Mouse (Mus musculus) forebrain, postnatal 0 days (tissue): ENCODE results near the gene Rpl23a. TPM values are rescaled to one million over a fixed set of nuclear protein-coding genes. Genes with fewer than 3 reads are reported as not detected.

Experiments used
- ATAC-seq: fragments of 200-750 bp; cut with Nextera tagmentation; 2 replicates; pipeline ENCODE4 v1.8.0; 2017; ENCODE audit warnings: mild to moderate bottlenecking, moderate library complexity
- DNase-seq: peaks from one replicate; pipeline ENCODE4 v3.0.0-alpha.2; 2015
- H3K27ac ChIP-seq: fragments of 300-500 bp; sonication (generic); 2 replicates; pipeline ENCODE4 v1.5.1; 2014; ENCODE audit warnings: low read depth, mild to moderate bottlenecking, antibody characterized with exemption, low read length, moderate library complexity, mixed read lengths
- H3K27me3 ChIP-seq: fragments of 300-500 bp; sonication (generic); 2 replicates; pipeline ENCODE4 v1.6.1; 2014; ENCODE audit warnings: mild to moderate bottlenecking, low read length, mixed read lengths; ENCODE audit not compliant: insufficient read depth
- H3K36me3 ChIP-seq: fragments of 300-500 bp; sonication (generic); 2 replicates; pipeline ENCODE4 v1.6.1; 2014; ENCODE audit warnings: mild to moderate bottlenecking, moderate library complexity; ENCODE audit not compliant: insufficient read depth
- H3K4me1 ChIP-seq: fragments of 300-500 bp; sonication (generic); 2 replicates; pipeline ENCODE4 v1.6.1; 2014; ENCODE audit warnings: antibody characterized with exemption; ENCODE audit not compliant: insufficient read depth
- H3K4me2 ChIP-seq: fragments of 300-500 bp; sonication (generic); 2 replicates; pipeline ENCODE4 v1.6.1; 2014; ENCODE audit warnings: low read depth, mild to moderate bottlenecking, moderate library complexity
- H3K4me3 ChIP-seq: fragments of 300-500 bp; sonication (generic); 2 replicates; pipeline ENCODE4 v1.5.1; 2014; ENCODE audit warnings: low read depth, low read length, mixed read lengths
- H3K9ac ChIP-seq: fragments of 300-500 bp; sonication (generic); 2 replicates; pipeline ENCODE4 v1.6.1; 2014; ENCODE audit warnings: mild to moderate bottlenecking
- H3K9me3 ChIP-seq: fragments of 300-500 bp; sonication (generic); 2 replicates; pipeline ENCODE4 v1.6.1; 2016; ENCODE audit warnings: low read length
- CTCF ChIP-seq: sonication (generic); IDR thresholded peaks from 2 replicates; pipeline ENCODE4 v1.5.1; 2016; ENCODE audit warnings: antibody characterized with exemption, control low read depth, low read depth
- WGBS: fragments of 180-500 bp; shearing (Covaris S2); extraction: QIAGEN DNeasy Blood & Tissue Kit; methylation state at CpG from one replicate; pipeline ENCODE4 v1.1.7; 2014; 5-methylcytosine and 5-hydroxymethylcytosine counted together
- polyA plus RNA-seq: library from polyadenylated mRNA; unstranded; fragments of >200 nt; fragmentation: Nextera tagmentation; extraction: Ambion mirVana; gene quantifications from 2 replicates; pipeline ENCODE4 v1.2.1, GENCODE M21; 2015
- total RNA-seq: library from RNA; depleted of rRNA; stranded (reverse); fragments of >200 nt; gene quantifications from 2 replicates; pipeline ENCODE4 v1.2.3, GENCODE M21; 2014

Rpl23a gene
- total and polyA plus RNA-seq, 2 experiments from 2014 or later, result 772 to 938 TPM

- DNase-seq, result no peak
- WGBS, result 87% methylated on average over 19 of the region's 19 CpGs
- ATAC-seq, result no peak
- H3K4me1 ChIP-seq, result peaks cover 8% of the 10 kb centered on the region; the same call in 1 of the 2 replicates
- H3K27ac ChIP-seq, result no peak overlapping the region
- no peaks in the 10 kb centered on the region for H3K36me3 ChIP-seq
- no peak overlapping the region for H3K4me2 ChIP-seq
- no peak overlapping the region for H3K4me3 ChIP-seq
- H3K27me3 ChIP-seq, result no peaks in the 10 kb centered on the region
- no peaks in the 10 kb centered on the region for H3K9me3 ChIP-seq
- H3K9ac ChIP-seq, result no peak overlapping the region
- no peak for TF ChIP-seq CTCF
These were observed 10.5 kb downstream of the Rpl23a start for GRCm38 (mm10) chr11:78172748-78173383.

DNA sequence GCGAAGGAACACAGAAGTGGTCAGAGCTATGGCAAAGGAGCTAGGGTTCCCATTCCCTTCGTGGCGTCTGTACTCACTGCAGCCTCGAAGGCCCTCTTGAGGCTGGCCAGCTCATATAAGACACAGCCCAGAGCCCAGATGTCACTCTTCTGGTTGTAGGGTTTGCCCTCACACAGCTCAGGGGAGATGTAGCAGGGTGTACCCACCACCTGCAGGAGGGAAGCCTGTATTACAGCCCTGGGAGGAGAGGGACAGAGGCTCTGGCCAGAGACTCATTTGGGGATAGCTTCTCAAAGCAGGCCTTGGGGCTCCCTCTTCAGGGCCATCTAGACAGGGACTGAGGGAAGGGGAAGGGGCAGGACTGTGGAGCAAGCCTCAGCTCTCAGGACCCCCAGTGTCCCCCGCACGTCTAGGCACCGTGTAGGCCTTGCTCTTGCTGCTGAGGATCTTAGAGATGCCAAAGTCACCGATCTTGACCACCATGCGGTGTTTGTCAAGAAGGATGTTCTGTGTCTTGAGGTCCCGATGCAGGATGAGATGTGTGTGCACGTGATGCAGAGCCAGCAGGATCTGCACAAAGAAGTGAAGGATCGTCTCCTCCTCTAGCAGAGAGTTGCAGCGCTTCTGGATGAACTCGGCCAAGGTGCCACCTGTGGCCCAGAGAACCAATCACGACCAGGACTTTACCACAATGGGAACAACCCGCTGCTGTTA lies 11.2 kb downstream of the Rpl23a start:
- Histone ChIP-seq H3K27me3 (no peaks in the 10 kb centered on the region), H3K4me3 (no peak overlapping the region), H3K4me2 (no peak overlapping the region), H3K4me1 (peaks cover 5% of the 10 kb centered on the region; the same call in 1 of the 2 replicates), H3K36me3 (no peaks in the 10 kb centered on the region), H3K9me3 (no peaks in the 10 kb centered on the region), H3K9ac (no peak overlapping the region), H3K27ac (no peak overlapping the region)
- TF ChIP-seq CTCF, result peak; percentile 49
- no peak for DNase-seq
- ATAC-seq, result peak; percentile 22; the same call in 1 of the 2 replicates
- 83% methylated on average over 16 of the region's 16 CpGs for WGBS

- no peak overlapping the region for H3K4me3 ChIP-seq
- H3K27ac ChIP-seq, result no peak overlapping the region
- no peak overlapping the region for H3K9ac ChIP-seq
- H3K27me3 ChIP-seq, result no peaks in the 10 kb centered on the region
- WGBS, result 72% methylated on average over 4 of the region's 4 CpGs
- H3K4me1 ChIP-seq, result no peaks in the 10 kb centered on the region; the same call in 1 of the 2 replicates
- H3K9me3 ChIP-seq, result no peaks in the 10 kb centered on the region
- no peak for DNase-seq
- ATAC-seq, result no peak
- peak; percentile 20 for TF ChIP-seq CTCF
- no peak overlapping the region for H3K4me2 ChIP-seq
- H3K36me3 ChIP-seq, result no peaks in the 10 kb centered on the region
These were observed 12.1 kb downstream of the Rpl23a start for GRCm38 (mm10) chr11:78171328-78171727.

- no peaks in the 10 kb centered on the region for H3K9me3 ChIP-seq
- no peaks in the 10 kb centered on the region for H3K36me3 ChIP-seq
- ATAC-seq (no peak), DNase-seq (no peak)
- TF ChIP-seq CTCF, result no peak
- no peak overlapping the region for H3K4me2 ChIP-seq
- 95% methylated on average over 15 of the region's 15 CpGs for WGBS
- H3K27ac ChIP-seq, result no peak overlapping the region
- H3K4me3 ChIP-seq, result no peak overlapping the region
- peaks cover 6% of the 10 kb centered on the region for H3K4me1 ChIP-seq
- no peak overlapping the region for H3K9ac ChIP-seq
- no peaks in the 10 kb centered on the region for H3K27me3 ChIP-seq
These were observed 13.1 kb downstream of the Rpl23a start for GRCm38 (mm10) chr11:78170306-78170705.

DNA sequence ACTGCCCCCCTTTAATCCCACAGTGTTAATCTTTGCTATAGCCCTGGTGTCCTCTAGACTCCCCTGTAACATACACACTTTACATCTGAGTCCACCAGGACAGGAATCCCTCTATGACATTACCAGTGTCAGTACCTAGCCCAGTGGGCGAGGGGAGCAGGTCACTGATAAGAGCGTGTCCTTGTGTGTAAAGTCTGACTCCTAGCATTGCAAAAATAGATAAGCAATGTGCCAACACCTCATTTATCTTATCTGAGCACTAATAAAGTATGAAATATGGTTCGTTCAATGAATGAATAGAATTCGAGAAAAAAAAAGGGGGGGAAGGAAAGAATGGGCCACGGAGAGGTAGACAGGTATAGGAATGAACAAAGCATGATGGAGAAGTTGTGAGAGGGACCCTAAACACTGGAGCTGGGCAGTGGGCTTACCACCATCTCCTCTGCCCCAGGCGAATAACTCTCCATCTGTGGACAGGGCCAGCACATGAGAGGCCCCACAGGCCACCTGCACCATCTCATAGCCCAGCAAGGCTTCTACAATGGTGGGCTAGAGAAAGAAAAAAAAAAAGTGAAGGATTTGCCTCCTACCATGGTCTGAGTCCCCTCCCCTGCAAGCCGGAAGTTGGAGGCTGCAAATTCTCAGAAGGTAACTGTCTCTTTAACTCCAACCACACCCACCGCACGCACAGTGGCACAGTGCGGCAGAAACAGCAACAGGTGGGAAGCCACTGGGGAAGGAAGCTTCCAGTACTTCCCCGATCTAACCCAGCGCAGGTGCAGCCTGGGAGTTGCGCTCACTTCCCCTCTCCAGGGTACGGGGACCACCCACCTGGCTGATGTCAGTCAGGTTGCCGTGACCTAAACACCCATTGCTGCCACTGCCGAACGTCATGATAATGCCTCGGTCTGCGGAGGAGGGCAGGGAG lies 14.6 kb downstream of the Rpl23a start:
- H3K36me3 ChIP-seq, result no peaks in the 10 kb centered on the region
- ATAC-seq (no peak), DNase-seq (no peak)
- H3K27me3 ChIP-seq, result no peaks in the 10 kb centered on the region
- H3K4me3 ChIP-seq, result no peak overlapping the region
- H3K9ac ChIP-seq, result no peak overlapping the region
- no peak for TF ChIP-seq CTCF
- WGBS, result 61% methylated on average over 19 of the region's 19 CpGs
- no peak overlapping the region for H3K4me2 ChIP-seq
- H3K27ac ChIP-seq, result no peak overlapping the region
- peaks cover 6% of the 10 kb centered on the region for H3K4me1 ChIP-seq
- no peaks in the 10 kb centered on the region for H3K9me3 ChIP-seq

DNA sequence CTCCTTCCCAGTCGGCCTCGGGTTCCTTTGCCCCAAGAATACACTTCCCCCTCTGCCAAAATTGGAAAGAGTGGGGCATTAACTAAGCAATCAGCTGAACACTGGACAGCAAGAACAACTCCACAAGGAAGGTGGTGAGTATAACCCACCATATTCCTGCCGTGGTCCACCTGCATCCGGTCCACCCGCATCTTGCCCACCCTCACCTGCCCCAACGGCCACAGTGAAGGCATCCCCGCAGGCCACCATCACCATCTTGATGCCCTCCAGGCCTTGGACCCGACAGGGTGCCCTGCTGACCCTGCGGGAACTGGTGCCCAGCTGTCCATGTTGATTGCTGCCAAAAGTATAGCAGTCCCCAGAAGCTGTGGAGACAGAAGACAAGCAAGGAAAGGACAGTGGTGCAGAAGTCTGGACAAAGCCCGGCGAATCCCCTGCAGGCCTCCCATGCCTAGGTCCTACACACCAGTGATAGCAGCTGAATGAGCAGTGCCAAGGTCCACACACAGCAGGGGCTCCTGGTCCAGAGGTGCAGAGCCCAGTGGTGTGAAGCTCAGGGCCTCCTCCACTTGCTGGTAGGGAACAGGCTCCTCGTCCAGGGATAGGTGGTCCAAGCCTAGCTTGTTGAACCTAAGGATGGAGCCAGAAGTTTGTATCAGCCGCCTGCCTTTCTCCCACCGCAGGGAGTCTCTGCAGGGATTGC lies 16.0 kb downstream of the Rpl23a start:
- no peak for ATAC-seq
- no peak for DNase-seq
- WGBS, result 89% methylated on average over 14 of the region's 14 CpGs

More for the DNA sequence above, 16.0 kb downstream of the Rpl23a start:
- no peak overlapping the region for H3K27ac ChIP-seq
- H3K4me2 ChIP-seq, result no peak overlapping the region
- no peaks in the 10 kb centered on the region for H3K9me3 ChIP-seq
- no peak for TF ChIP-seq CTCF
- H3K36me3 ChIP-seq, result no peaks in the 10 kb centered on the region
- no peak overlapping the region for H3K4me3 ChIP-seq
- H3K9ac ChIP-seq, result no peak overlapping the region
- peaks cover 13% of the 10 kb centered on the region for H3K4me1 ChIP-seq
- H3K27me3 ChIP-seq, result no peaks in the 10 kb centered on the region
